Mouse (Mus musculus) lung, embryonic 14.5 days (tissue): ENCODE measurements around the gene Gm49321. TPM values are rescaled to one million over a fixed set of nuclear protein-coding genes. Genes with fewer than 3 reads are reported as not detected.

ENCODE experiments used
- ATAC-seq: fragments of 200-750 bp; cut with Nextera tagmentation; 2 replicates; pipeline ENCODE4 v1.8.0; 2017; ENCODE audit warnings: mild to moderate bottlenecking, moderate TSS enrichment, moderate library complexity; ENCODE audit not compliant: insufficient read depth
- DNase-seq: peaks from one replicate; pipeline ENCODE4 v3.0.0-alpha.2; 2015
- H3K27ac ChIP-seq: fragments of 300-500 bp; sonication (generic); 2 replicates; pipeline ENCODE4 v1.5.1; 2014; ENCODE audit warnings: low read depth, mild to moderate bottlenecking, moderate library complexity
- H3K27me3 ChIP-seq: fragments of 300-500 bp; sonication (generic); 2 replicates; pipeline ENCODE4 v1.6.1; 2014; ENCODE audit warnings: low read length, control low read depth; ENCODE audit not compliant: insufficient read depth
- H3K36me3 ChIP-seq: fragments of 300-500 bp; sonication (generic); 2 replicates; pipeline ENCODE4 v1.6.1; 2014; ENCODE audit warnings: control low read depth; ENCODE audit not compliant: insufficient read depth
- H3K4me1 ChIP-seq: fragments of 300-500 bp; sonication (generic); 2 replicates; pipeline ENCODE4 v1.6.1; 2014; ENCODE audit warnings: antibody characterized with exemption, control low read depth; ENCODE audit not compliant: insufficient read depth
- H3K4me2 ChIP-seq: fragments of 300-500 bp; sonication (generic); 2 replicates; pipeline ENCODE4 v1.6.1; 2014; ENCODE audit warnings: mild to moderate bottlenecking
- H3K4me3 ChIP-seq: fragments of 300-500 bp; sonication (generic); 2 replicates; pipeline ENCODE4 v1.5.1; 2014; ENCODE audit warnings: low read depth, low read length
- H3K9ac ChIP-seq: fragments of 300-500 bp; sonication (generic); 2 replicates; pipeline ENCODE4 v1.6.1; 2014
- H3K9me3 ChIP-seq: fragments of 300-500 bp; sonication (generic); 2 replicates; pipeline ENCODE4 v1.6.1; 2016; ENCODE audit warnings: low read depth, low read length, control low read depth
- CTCF ChIP-seq: IDR thresholded peaks from 2 replicates; pipeline ENCODE4 v1.5.1; 2016; ENCODE audit warnings: antibody characterized with exemption, low read depth
- WGBS: fragments of 180-500 bp; shearing (Covaris S2); extraction: QIAGEN DNeasy Blood & Tissue Kit; methylation state at CpG from one replicate; pipeline ENCODE4 v1.1.7; 2014; 5-methylcytosine and 5-hydroxymethylcytosine counted together
- polyA plus RNA-seq: library from polyadenylated mRNA; unstranded; fragments of >200 nt; fragmentation: Nextera tagmentation; extraction: Ambion mirVana; gene quantifications from 2 replicates; pipeline ENCODE4 v1.2.1, GENCODE M21; 2014

The Gm49321 gene
- polyA plus RNA-seq, 1 experiment from 2014 or later: 6.2 TPM

DNA sequence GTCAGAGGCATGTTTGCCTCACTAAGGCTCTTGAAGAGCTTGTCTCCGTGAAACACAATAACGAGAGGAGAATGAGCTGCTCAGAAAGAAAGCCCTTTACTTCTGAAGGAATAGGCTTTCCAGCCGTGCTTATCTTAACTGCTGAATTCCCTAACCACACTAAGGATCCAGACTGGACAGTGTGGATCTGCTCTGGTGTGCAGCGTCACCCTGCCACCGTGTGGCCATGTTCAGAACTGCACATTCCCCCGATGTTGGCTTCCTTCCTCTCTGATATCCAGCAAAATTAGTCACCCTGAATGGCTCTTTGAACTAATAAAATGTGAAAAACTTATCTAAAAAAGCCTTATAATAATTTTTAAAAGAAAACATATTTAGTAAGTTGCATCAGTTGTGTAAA lies 76.3 kb downstream of the Gm49321 start:
- Histone ChIP-seq H3K36me3 (no peaks in the 10 kb centered on the region), H3K4me2 (peak overlapping the region; percentile 34), H3K27me3 (no peaks in the 10 kb centered on the region), H3K4me3 (no peak overlapping the region), H3K4me1 (no peaks in the 10 kb centered on the region), H3K9ac (no peak overlapping the region), H3K27ac (no peak overlapping the region), H3K9me3 (no peaks in the 10 kb centered on the region)
- 0% methylated on average over 6 of the region's 6 CpGs for WGBS
- peak; percentile 98 for TF ChIP-seq CTCF
- DNase-seq (peak; percentile 92), ATAC-seq (peak; percentile 92)

GRCm38 (mm10) chr12:74014739-74015270 lies 77.4 kb downstream of the Gm49321 start:
- H3K4me2 ChIP-seq: no peak overlapping the region
- peak; percentile 55 for TF ChIP-seq CTCF
- H3K4me3 ChIP-seq: no peak overlapping the region
- DNase-seq (peak; percentile 39), ATAC-seq (no peak)
- 52% methylated on average over 7 of the region's 7 CpGs for WGBS
- H3K27ac ChIP-seq: no peak overlapping the region
- no peaks in the 10 kb centered on the region for H3K4me1 ChIP-seq
- H3K9ac ChIP-seq: no peak overlapping the region
- no peaks in the 10 kb centered on the region for H3K36me3 ChIP-seq
- no peaks in the 10 kb centered on the region for H3K27me3 ChIP-seq
- H3K9me3 ChIP-seq: no peaks in the 10 kb centered on the region

GRCm38 (mm10) chr12:74015491-74015890 lies 78.0 kb downstream of the Gm49321 start:
- Histone ChIP-seq H3K27me3 (no peaks in the 10 kb centered on the region), H3K4me2 (no peak overlapping the region), H3K36me3 (no peaks in the 10 kb centered on the region), H3K4me3 (no peak overlapping the region), H3K9ac (no peak overlapping the region), H3K9me3 (no peaks in the 10 kb centered on the region), H3K27ac (no peak overlapping the region), H3K4me1 (no peaks in the 10 kb centered on the region)
- no peak for TF ChIP-seq CTCF
- 70% methylated on average over 5 of the region's 5 CpGs for WGBS
- DNase-seq (no peak), ATAC-seq (no peak)

Other genes with a start within 250 kb of the Gm49321 start
- gene Hif1a, start 36.3 kb upstream of the Gm49321 start, polyA plus RNA-seq: 112 TPM in 2 replicates
- 18.6 and 23.2 TPM in 2 replicates for gene Snapc1, start 26.8 kb downstream of the Gm49321 start, polyA plus RNA-seq
- gene Syt16, start 60.0 kb downstream of the Gm49321 start, polyA plus RNA-seq: 0.42 and 1.6 TPM in 2 replicates